ENCODE assay signal across 11 mouse cellular contexts in the genomic region with DNA sequence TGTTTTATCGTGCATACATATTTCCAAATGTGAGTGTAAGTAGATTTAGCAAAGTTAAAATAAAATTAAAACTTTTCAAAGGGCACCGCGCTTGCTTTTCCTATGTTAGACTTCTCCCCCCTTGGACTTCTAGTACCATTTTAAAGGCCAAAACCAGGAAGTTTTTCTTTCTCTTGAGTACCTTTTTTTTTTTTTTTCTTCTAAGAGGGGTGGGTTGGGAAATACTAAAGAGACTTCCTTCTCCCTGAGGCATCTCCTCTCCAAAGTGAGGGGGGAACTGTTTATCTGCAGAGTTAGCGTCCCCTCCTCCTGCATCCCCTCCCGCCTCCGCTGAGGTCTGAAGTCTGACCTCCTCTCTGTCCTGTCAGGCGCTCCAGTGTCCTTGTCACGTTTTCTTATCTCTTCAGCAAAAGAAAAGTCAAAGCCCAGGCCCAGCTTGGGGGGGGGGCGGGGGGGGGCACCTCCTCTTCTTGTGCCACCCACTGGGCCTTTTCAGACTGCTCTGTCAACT.
DNase-seq lines count a peak whose midpoint lies in the region; ATAC-seq and TF ChIP-seq lines count a peak whose summit lies in the region.
"Had no signal": no experiment of that assay in that cellular context is flagged by ENCODE, and none has a peak within 500 bp of the region (broad histone marks: within the 10 kb centered on the region; RNA-seq: fewer than 3 reads in every experiment).

No protein-coding gene starts in this region.

- 16% methylated on average over 9 of the region's 9 CpGs for WGBS in kidney, embryonic 15.5 days
- 42% methylated on average over 9 of the region's 9 CpGs for WGBS in limb, embryonic 15.5 days

- intact Hi-C loops in left cerebral cortex, adult 2 months (cut with DNase I): no loop called here

- H3K27me3 ChIP-seq in kidney, embryonic 15.5 days: 0 out of 2 replicates have a peak, but pooled peaks cover 3% of the 10 kb centered on the region
- no peaks in the 10 kb centered on the region for H3K27me3 ChIP-seq in limb, embryonic 15.5 days
- H3K27me3 ChIP-seq: Patski had no signal

- no peak overlapping the region for H3K9ac ChIP-seq in kidney, embryonic 15.5 days
- no peak overlapping the region for H3K9ac ChIP-seq in limb, embryonic 15.5 days

- H3K4me2 ChIP-seq in kidney, embryonic 15.5 days: peak overlapping the region; percentile 38
- H3K4me2 ChIP-seq in limb, embryonic 15.5 days: peak overlapping the region; percentile 29

- ATAC-seq in kidney, embryonic 15.5 days (replicated peaks; ENCODE audit: low FRiP score): no peak
- ATAC-seq in limb, embryonic 15.5 days (ENCODE audit: insufficient number of reproducible peaks, low FRiP score, low TSS enrichment, low read depth): no peak
- no peak for ATAC-seq in CD4-positive, CD25-positive, alpha-beta regulatory T cell, adult 4 months
- ATAC-seq: Patski had no signal

- H3K9me3 ChIP-seq in kidney, embryonic 15.5 days (replicated peaks): no peaks in the 10 kb centered on the region
- H3K9me3 ChIP-seq in limb, embryonic 15.5 days: no peaks in the 10 kb centered on the region

- TF ChIP-seq CTCF in left cerebral cortex, adult 2 months (IDR thresholded peaks at IDR 0.05): no peak

- peak; percentile 51 for DNase-seq in adrenal gland, postnatal 10 days
- DNase-seq in adrenal gland, adult 18-20 months (ENCODE audit: low spot score in 2 of 2): no peak
- no peak for DNase-seq in kidney, postnatal 25 days
- DNase-seq in adrenal gland, postnatal 25 days: peak; percentile 21
- DNase-seq in left cerebral cortex, adult 2 months (ENCODE audit: extremely low spot score in 1 of 2, low spot score in 2 of 2): no peak
- DNase-seq: heart, adult 18-20 months had no signal

- H3K36me3 ChIP-seq in kidney, embryonic 15.5 days: no peaks in the 10 kb centered on the region
- H3K36me3 ChIP-seq in limb, embryonic 15.5 days: no peaks in the 10 kb centered on the region

- H3K4me1 ChIP-seq in kidney, embryonic 15.5 days: peaks cover 46% of the 10 kb centered on the region
- peaks cover 19% of the 10 kb centered on the region; the same call in 1 of the 2 replicates for H3K4me1 ChIP-seq in limb, embryonic 15.5 days

- peak overlapping the region; percentile 81 for H3K27ac ChIP-seq in kidney, embryonic 15.5 days
- no peak overlapping the region for H3K27ac ChIP-seq in limb, embryonic 15.5 days
- H3K27ac ChIP-seq in left cerebral cortex, adult 2 months: no peak overlapping the region
- H3K27ac ChIP-seq: macrophage had no signal

- H3K4me3 ChIP-seq in kidney, embryonic 15.5 days (replicated peaks): no peak overlapping the region
- no peak overlapping the region for H3K4me3 ChIP-seq in limb, embryonic 15.5 days
- no peak overlapping the region for H3K4me3 ChIP-seq in left cerebral cortex, adult 2 months

Comparison
In these comparisons a context has a peak if more than half of its experiments do, and no peak if none do; other contexts are left out.
1. DNase-seq: peak in adrenal gland, postnatal 10 days (single experiment) and adrenal gland, postnatal 25 days (single experiment); none in adrenal gland, adult 18-20 months (0 of 2), kidney, postnatal 25 days (0 of 2) and left cerebral cortex, adult 2 months (0 of 2).